Comparison of ENCODE assay signal across 8 mouse cellular contexts in genomic region chr11:20830686-20831505, GRCm38 (mm10). TPM values are rescaled to one million over a fixed set of nuclear protein-coding genes. Genes with fewer than 3 reads are reported as not detected.
A peak's percentile ranks its signal among the peaks of the same experiment; 100 is the strongest.
DNase-seq lines count a peak whose midpoint lies in the region; ATAC-seq lines count a peak whose summit lies in the region.

Lgalsl (minus strand) TSS chr11:20831056.

- H3K27ac ChIP-seq in embryonic facial prominence, embryonic 10.5 days (replicated peaks) = peak within 1 kb of the TSS; percentile 92
- peak within 1 kb of the TSS; percentile 95 for H3K27ac ChIP-seq in intestine, embryonic 16.5 days (ENCODE audit: low read length)

- peaks cover 36% of the 10 kb centered on the region for H3K4me1 ChIP-seq in embryonic facial prominence, embryonic 10.5 days
- peaks cover 20% of the 10 kb centered on the region for H3K4me1 ChIP-seq in intestine, embryonic 16.5 days (ENCODE audit: control insufficient read depth, insufficient read depth, low read length)

- H3K36me3 ChIP-seq in embryonic facial prominence, embryonic 10.5 days (replicated peaks) = peaks cover 29% of the 10 kb centered on the region
- H3K36me3 ChIP-seq in intestine, embryonic 16.5 days (ENCODE audit: control insufficient read depth, insufficient read depth, low read length) = 0 out of 2 replicates have a peak, but pooled peaks cover 4% of the 10 kb centered on the region

- intact Hi-C loops in left cerebral cortex, postnatal 36 days (cut with DNase I) = loop anchor here (10.0 kb wide), 1 partner anchor 264 kb away; the partner anchor contains the start of gene Peli1

- peak within 1 kb of the TSS; percentile 98 for H3K9ac ChIP-seq in intestine, embryonic 16.5 days (ENCODE audit: low read depth, low read length)

- DNase-seq in adrenal gland, adult 8-10 months = peak; percentile 62
- DNase-seq in embryonic facial prominence, embryonic 10.5 days (ENCODE audit: low spot score) = peak; percentile 81
- no peak for DNase-seq in gonadal fat pad, adult 2 months (ENCODE audit: low read depth)
- DNase-seq in left cerebral cortex, postnatal 36 days (ENCODE audit: low spot score in 2 of 2) = peak; percentile 77 to 89
- DNase-seq in mesoderm, embryonic 11.5 days (ENCODE audit: low read depth, low spot score) = peak; percentile 58
- DNase-seq in right cerebral cortex, postnatal 4 days = peak; percentile 82
- DNase-seq in yolk sac, embryonic 10.5 days (ENCODE audit: low spot score) = peak; percentile 86

- ATAC-seq in intestine, embryonic 16.5 days = peak; percentile 93

- peaks cover 32% of the 10 kb centered on the region for H3K27me3 ChIP-seq in embryonic facial prominence, embryonic 10.5 days (replicated peaks; ENCODE audit: low read depth, poor library complexity, severe bottlenecking)
- H3K27me3 ChIP-seq in intestine, embryonic 16.5 days (replicated peaks; ENCODE audit: control insufficient read depth, insufficient read depth, low read length) = 0 out of 2 replicates have a peak, but pooled peaks cover 3% of the 10 kb centered on the region

- peak within 1 kb of the TSS; percentile 95 for H3K4me3 ChIP-seq in embryonic facial prominence, embryonic 10.5 days
- peak within 1 kb of the TSS; percentile 92 for H3K4me3 ChIP-seq in intestine, embryonic 16.5 days (ENCODE audit: low read length)

- H3K4me2 ChIP-seq in intestine, embryonic 16.5 days (ENCODE audit: low read depth, low read length) = peak within 1 kb of the TSS; percentile 79

- WGBS in embryonic facial prominence, embryonic 10.5 days = under 1% methylated on average over 100 of the region's 102 CpGs
- under 1% methylated on average over 93 of the region's 102 CpGs for WGBS in intestine, embryonic 16.5 days

- no peaks in the 10 kb centered on the region for H3K9me3 ChIP-seq in embryonic facial prominence, embryonic 10.5 days
- H3K9me3 ChIP-seq in intestine, embryonic 16.5 days (ENCODE audit: control insufficient read depth, low read length) = no peaks in the 10 kb centered on the region

RNA-seq across cellular contexts. Expression of gene Lgalsl, which starts in this region (rescaled TPM):
- total RNA-seq in adrenal gland, adult 8-10 months (2022) = 10 to 100 TPM; 27.3 to 32.7 (median 30.3) TPM
- 28.7 and 30.2 TPM in 2 replicates for polyA plus RNA-seq in embryonic facial prominence, embryonic 10.5 days (2016; fragmentation: Nextera tagmentation; extraction: Ambion mirVana)
- polyA plus RNA-seq in gonadal fat pad, adult 2 months (2012; rRNA removed) = 14.9 and 15.2 TPM in 2 replicates
- 24.0 and 24.3 TPM in 2 replicates for polyA plus RNA-seq in intestine, embryonic 16.5 days (2015; fragmentation: Nextera tagmentation; extraction: Ambion mirVana)
- 10 to 100 TPM; 76.5 to 86.5 TPM for total RNA-seq in left cerebral cortex, postnatal 36 days (2021)
